Mouse (Mus musculus) kidney, embryonic 16.5 days (tissue): ENCODE measurements around the gene Gm38392. TPM values are rescaled to one million over a fixed set of nuclear protein-coding genes. Genes with fewer than 3 reads are reported as not detected.

Experiments
- ATAC-seq: fragments of 200-750 bp; cut with Nextera tagmentation; 2 replicates; pipeline ENCODE4 v1.8.0; 2017; ENCODE audit warnings: moderate TSS enrichment; ENCODE audit not compliant: low FRiP score, low TSS enrichment
- H3K27ac ChIP-seq: fragments of 300-500 bp; sonication (generic); 2 replicates; pipeline ENCODE4 v1.5.1; 2014; ENCODE audit warnings: low read length
- H3K27me3 ChIP-seq: fragments of 300-500 bp; sonication (generic); 2 replicates; pipeline ENCODE4 v1.6.1; 2014; ENCODE audit warnings: low read length, control low read depth, mixed read lengths; ENCODE audit not compliant: insufficient read depth
- H3K36me3 ChIP-seq: fragments of 300-500 bp; sonication (generic); 2 replicates; pipeline ENCODE4 v1.6.1; 2014; ENCODE audit warnings: low read length, control low read depth, mixed read lengths; ENCODE audit not compliant: insufficient read depth
- H3K4me1 ChIP-seq: fragments of 300-500 bp; sonication (generic); 2 replicates; pipeline ENCODE4 v1.6.1; 2014; ENCODE audit warnings: low read length, control low read depth, mixed read lengths; ENCODE audit not compliant: insufficient read depth
- H3K4me2 ChIP-seq: fragments of 300-500 bp; sonication (generic); replicated peaks from 2 replicates; pipeline ENCODE4 v1.6.1; 2014; ENCODE audit warnings: low read depth, low read length
- H3K4me3 ChIP-seq: fragments of 300-500 bp; sonication (generic); 2 replicates; pipeline ENCODE4 v1.5.1; 2014; ENCODE audit warnings: mild to moderate bottlenecking, low read length
- H3K9ac ChIP-seq: fragments of 300-500 bp; sonication (generic); replicated peaks from 2 replicates; pipeline ENCODE4 v1.6.1; 2014; ENCODE audit warnings: low read length
- H3K9me3 ChIP-seq: fragments of 300-500 bp; sonication (generic); 2 replicates; pipeline ENCODE4 v1.6.1; 2016; ENCODE audit warnings: low read length, control low read depth
- WGBS: fragments of 180-500 bp; shearing (Covaris S2); extraction: QIAGEN DNeasy Blood & Tissue Kit; methylation state at CpG from one replicate; pipeline ENCODE4 v1.1.7; 2014; 5-methylcytosine and 5-hydroxymethylcytosine counted together
- microRNA-seq: library from miRNA; unstranded; fragments of <30 nt; microRNA quantifications from one replicate; pipeline ENCODE4, GENCODE M21; 2016
- polyA plus RNA-seq: library from polyadenylated mRNA; unstranded; fragments of >200 nt; fragmentation: Nextera tagmentation; extraction: Ambion mirVana; gene quantifications from 2 replicates; pipeline ENCODE4 v1.2.1, GENCODE M21; 2015

Gene Gm38392
- polyA plus RNA-seq, 1 experiment from 2014 or later = 2.2 TPM

DNA sequence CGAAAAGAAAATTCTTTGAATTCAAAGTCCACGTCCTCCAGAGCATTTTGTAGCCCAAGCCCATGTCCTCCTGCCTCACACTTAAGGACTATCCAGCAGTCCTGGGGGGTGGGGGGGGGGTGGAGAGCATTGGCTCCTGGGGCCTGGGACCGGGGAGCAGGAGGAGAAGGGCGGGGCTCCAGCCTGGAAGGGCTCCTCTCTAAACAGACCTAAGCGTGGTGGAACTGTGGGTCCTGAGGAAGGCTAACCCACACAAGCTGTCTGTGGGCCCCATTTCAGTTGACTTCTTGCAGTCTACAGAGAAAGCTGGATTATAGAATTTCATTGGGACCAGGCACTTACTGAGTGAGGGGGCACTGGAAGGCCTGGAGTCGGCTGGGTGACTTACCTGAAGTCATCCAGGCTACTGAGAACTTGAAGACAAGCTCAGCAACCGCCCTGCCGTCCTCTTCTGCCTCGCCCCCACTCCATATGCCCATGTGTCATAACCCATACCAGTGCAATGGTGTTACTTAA is 88.4 kb downstream of the Gm38392 start:
- peaks cover 10% of the 10 kb centered on the region; the same call in 1 of the 2 replicates for H3K4me1 ChIP-seq
- no peaks in the 10 kb centered on the region for H3K9me3 ChIP-seq
- no peak overlapping the region for H3K4me2 ChIP-seq
- H3K27me3 ChIP-seq = peaks cover 94% of the 10 kb centered on the region
- WGBS = 4% methylated on average over 9 of the region's 9 CpGs
- H3K9ac ChIP-seq = no peak overlapping the region
- no peak overlapping the region for H3K27ac ChIP-seq
- ATAC-seq = no peak
- H3K36me3 ChIP-seq = no peaks in the 10 kb centered on the region
- no peak overlapping the region for H3K4me3 ChIP-seq

DNA sequence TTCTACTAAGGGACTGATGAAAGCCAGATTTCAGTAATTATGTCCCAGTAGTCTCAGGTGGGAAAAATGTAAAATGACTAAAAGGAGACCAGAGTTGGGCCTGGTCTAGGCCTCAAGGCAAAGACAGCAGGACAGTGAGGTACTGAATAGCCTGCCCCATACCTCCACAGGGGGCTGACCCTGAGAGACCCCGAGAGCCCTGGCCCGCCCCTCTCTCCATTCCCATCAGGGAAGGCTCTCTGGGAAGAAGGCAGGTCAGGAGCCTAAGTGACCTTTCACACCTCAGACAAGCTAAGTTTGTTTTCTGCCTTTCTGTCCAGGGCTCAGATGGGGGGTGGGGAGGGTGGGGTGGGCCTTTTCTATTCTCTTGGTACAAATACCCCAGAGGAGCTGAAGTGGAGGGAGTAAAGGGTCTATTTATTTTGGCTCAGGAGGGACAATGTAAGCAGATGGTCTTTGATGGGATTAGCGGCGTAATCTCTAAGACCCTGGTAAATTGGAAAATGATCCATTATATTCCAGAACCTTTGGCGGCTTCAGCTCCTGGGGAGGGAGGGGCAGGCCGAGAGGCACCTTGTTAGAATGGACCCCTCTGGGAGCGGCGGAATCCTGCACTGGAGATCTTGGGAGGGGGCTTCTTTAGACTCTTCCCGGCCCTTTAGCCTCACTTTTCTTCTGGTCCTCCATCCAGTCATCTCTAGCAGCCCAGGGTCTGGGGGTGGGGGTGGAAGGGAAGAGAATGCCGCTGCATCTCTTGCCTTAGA is 89.1 kb downstream of the Gm38392 start:
- H3K4me2 ChIP-seq = no peak overlapping the region
- WGBS = 12% methylated on average over 9 of the region's 10 CpGs

More for the DNA sequence above, 89.1 kb downstream of the Gm38392 start:
- Histone ChIP-seq H3K9me3 (no peaks in the 10 kb centered on the region), H3K9ac (no peak overlapping the region), H3K36me3 (no peaks in the 10 kb centered on the region), H3K27ac (no peak overlapping the region), H3K4me1 (peaks cover 10% of the 10 kb centered on the region; the same call in 1 of the 2 replicates), H3K27me3 (peaks cover 94% of the 10 kb centered on the region), H3K4me3 (no peak overlapping the region)
- no peak for ATAC-seq

Small RNA genes lying within 50 kb of the gene (microRNA-seq; reads per million reads assigned to microRNA genes)
- gene Gm25641 (not detected), gene Mir3093 (not detected), gene Mir9-1 (not detected)

Other genes starting within 250 kb of the Gm38392 start
- gene Gpatch4, start 244.1 kb downstream of the Gm38392 start, polyA plus RNA-seq = 35.2 and 42.8 TPM in 2 replicates
- 181 and 190 TPM in 2 replicates for gene Naxe, start 228.7 kb downstream of the Gm38392 start, polyA plus RNA-seq
- not detected in 2 replicates for gene Ttc24, start 208.9 kb downstream of the Gm38392 start, polyA plus RNA-seq
- gene Iqgap3, start 205.2 kb downstream of the Gm38392 start, polyA plus RNA-seq = 20.9 and 23.6 TPM in 2 replicates
- 16.9 and 20.2 TPM in 2 replicates for gene Mef2d, start 144.8 kb downstream of the Gm38392 start, polyA plus RNA-seq
- 11.5 and 13.5 TPM in 2 replicates for gene Rhbg, start 32.5 kb downstream of the Gm38392 start, polyA plus RNA-seq
- 12.3 and 15.3 TPM in 2 replicates for gene Tsacc, start 9.8 kb upstream of the Gm38392 start, polyA plus RNA-seq
- 575 and 599 TPM in 2 replicates for gene Cct3, start 9.9 kb upstream of the Gm38392 start, polyA plus RNA-seq
- gene Glmp, start 37.8 kb upstream of the Gm38392 start, polyA plus RNA-seq = 273 and 278 TPM in 2 replicates
- gene Tmem79, start 48.9 kb upstream of the Gm38392 start, polyA plus RNA-seq = 7.8 and 7.9 TPM in 2 replicates
- gene Smg5, start 49.0 kb upstream of the Gm38392 start, polyA plus RNA-seq = 54.7 and 61.8 TPM in 2 replicates
- gene Paqr6, start 77.4 kb upstream of the Gm38392 start, polyA plus RNA-seq = 19.1 and 22.1 TPM in 2 replicates
- 0.22 and 0.71 TPM in 2 replicates for gene Bglap3, start 85.5 kb upstream of the Gm38392 start, polyA plus RNA-seq
- not detected in 2 replicates for gene Bglap2, start 91.5 kb upstream of the Gm38392 start, polyA plus RNA-seq
- gene Bglap, start 97.3 kb upstream of the Gm38392 start, polyA plus RNA-seq = 0.56 TPM in 1 of 2 replicates, not detected in the other
- gene Pmf1, start 123.1 kb upstream of the Gm38392 start, polyA plus RNA-seq = 144 and 152 TPM in 2 replicates
- gene Slc25a44, start 137.9 kb upstream of the Gm38392 start, polyA plus RNA-seq = 21.7 and 22.2 TPM in 2 replicates
- gene Sema4a, start 174.0 kb upstream of the Gm38392 start, polyA plus RNA-seq = 19.6 and 25.3 TPM in 2 replicates
- gene Lmna, start 222.7 kb upstream of the Gm38392 start, polyA plus RNA-seq = 89.9 and 100 TPM in 2 replicates
- 18.6 and 20.7 TPM in 2 replicates for gene Mex3a, start 245.2 kb upstream of the Gm38392 start, polyA plus RNA-seq